Mouse (Mus musculus): ENCODE results near the gene Itgav. TPM values are rescaled to one million over a fixed set of nuclear protein-coding genes. Genes with fewer than 3 reads are reported as not detected.

Itgav gene
- polyA plus RNA-seq, 1 experiment = 0.03 TPM

DNA sequence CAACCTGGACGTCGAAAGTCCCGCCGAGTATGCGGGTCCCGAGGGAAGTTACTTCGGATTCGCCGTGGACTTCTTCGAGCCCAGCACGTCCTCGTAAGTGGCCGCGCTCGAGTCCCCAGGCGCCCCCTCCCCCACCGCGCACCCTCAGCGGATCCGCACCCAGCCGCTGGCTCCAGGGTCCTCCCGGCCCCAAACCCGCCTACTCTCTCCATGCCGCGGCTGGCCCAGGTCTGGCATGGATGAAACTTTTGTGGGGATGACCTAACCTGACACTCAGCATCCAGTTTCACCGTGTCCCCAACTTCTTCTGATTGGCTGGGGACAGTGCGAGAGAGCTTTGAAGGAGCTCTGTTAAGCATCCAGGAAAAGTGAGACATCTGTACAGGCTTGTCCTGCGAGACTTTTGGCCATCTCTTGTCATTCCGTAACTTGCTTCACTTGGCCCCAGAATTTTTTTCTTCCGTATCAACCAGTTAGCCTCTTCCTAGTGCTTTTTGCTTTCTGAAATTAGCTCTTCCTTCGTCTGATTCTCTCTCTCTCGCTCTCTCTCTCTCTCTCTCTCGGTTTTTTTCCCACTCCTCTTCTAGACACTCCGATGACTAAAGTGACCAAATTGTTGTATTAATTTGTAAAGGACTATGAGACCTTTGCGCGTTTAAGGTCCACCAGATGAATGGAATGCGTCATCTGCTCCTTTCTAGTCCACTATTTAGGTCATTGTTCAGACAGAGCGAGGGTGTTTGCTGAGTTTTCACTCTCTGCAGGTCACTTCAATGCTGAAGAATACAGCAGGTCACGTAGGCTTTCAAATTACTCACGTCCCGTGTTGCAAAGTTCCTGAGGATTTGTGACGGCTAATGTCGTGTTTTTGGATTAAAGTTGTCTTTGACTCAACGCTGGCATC lies 882 bp downstream of the Itgav start:
- Histone ChIP-seq H3K4me1 (ENCODE audit: control insufficient read depth) (peaks cover 5% of the 10 kb centered on the region), H3K4me3 (replicated peaks) (peak overlapping the region; percentile 62), H3K9me3 (ENCODE audit: control insufficient read depth, low read length) (no peaks in the 10 kb centered on the region), H3K36me3 (ENCODE audit: control insufficient read depth) (no peaks in the 10 kb centered on the region), H3K27me3 (ENCODE audit: control insufficient read depth) (peaks cover 29% of the 10 kb centered on the region)
- TF ChIP-seq GATA1 (IDR thresholded peaks at IDR 0.05; ENCODE audit: low read length) (no peak), TAL1 (IDR thresholded peaks at IDR 0.05; ENCODE audit: low read length) (no peak)

DNA sequence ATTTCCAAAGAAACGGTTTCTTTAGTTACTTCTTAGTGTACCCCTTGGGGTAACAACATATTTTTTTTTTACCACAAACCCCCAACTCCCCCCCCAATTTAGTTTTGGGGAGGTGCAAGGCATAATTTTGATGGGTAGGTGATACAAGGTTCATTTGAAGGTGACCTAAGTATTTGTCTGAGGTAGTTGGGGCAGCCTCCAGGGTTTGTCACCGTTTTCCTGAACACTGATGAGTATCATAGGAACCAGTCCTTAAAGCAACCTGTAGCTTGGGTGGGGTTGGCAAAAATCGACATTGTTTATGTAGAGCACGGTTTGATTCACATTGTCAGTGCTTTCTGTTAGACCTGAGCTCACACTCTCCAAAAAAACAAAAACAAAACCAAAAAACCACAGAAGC lies 1.6 kb downstream of the Itgav start:
- TF ChIP-seq GATA1 (IDR thresholded peaks at IDR 0.05; ENCODE audit: low read length) = no peak
- TF ChIP-seq TAL1 (IDR thresholded peaks at IDR 0.05; ENCODE audit: low read length) = no peak
- no peaks in the 10 kb centered on the region for H3K9me3 ChIP-seq (ENCODE audit: control insufficient read depth, low read length)
- peaks cover 29% of the 10 kb centered on the region for H3K27me3 ChIP-seq (ENCODE audit: control insufficient read depth)
- peaks cover 5% of the 10 kb centered on the region for H3K4me1 ChIP-seq (ENCODE audit: control insufficient read depth)
- H3K36me3 ChIP-seq (ENCODE audit: control insufficient read depth) = no peaks in the 10 kb centered on the region
- H3K4me3 ChIP-seq (replicated peaks) = no peak overlapping the region

DNA sequence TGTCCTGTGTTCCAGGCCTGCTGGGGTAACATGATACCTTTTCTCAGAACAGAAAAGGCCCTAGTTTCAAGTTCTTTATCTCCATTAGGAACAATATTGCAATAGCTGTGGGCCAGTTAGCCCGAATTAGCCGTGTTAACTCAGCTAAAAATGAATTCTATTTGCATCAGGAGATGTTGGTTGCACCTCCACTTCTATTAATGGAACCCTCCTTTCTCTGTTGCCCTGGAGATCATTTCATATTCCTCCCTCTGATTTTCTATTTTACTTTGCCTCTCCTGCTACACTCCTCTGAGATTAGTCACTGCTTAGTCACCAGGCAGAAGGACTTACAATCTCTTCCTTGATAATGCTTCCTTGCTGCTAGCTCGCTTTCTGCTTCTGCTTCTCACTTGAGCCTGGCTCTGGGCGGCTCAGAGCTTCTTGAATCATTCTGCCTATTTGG lies 4.1 kb downstream of the Itgav start:
- Histone ChIP-seq H3K4me3 (replicated peaks) (no peak overlapping the region), H3K4me1 (ENCODE audit: control insufficient read depth) (peaks cover 5% of the 10 kb centered on the region), H3K36me3 (ENCODE audit: control insufficient read depth) (no peaks in the 10 kb centered on the region), H3K27me3 (ENCODE audit: control insufficient read depth) (peaks cover 28% of the 10 kb centered on the region), H3K9me3 (ENCODE audit: control insufficient read depth, low read length) (no peaks in the 10 kb centered on the region)
- TF ChIP-seq TAL1 (IDR thresholded peaks at IDR 0.05; ENCODE audit: low read length) (no peak), GATA1 (IDR thresholded peaks at IDR 0.05; ENCODE audit: low read length) (no peak)

DNA sequence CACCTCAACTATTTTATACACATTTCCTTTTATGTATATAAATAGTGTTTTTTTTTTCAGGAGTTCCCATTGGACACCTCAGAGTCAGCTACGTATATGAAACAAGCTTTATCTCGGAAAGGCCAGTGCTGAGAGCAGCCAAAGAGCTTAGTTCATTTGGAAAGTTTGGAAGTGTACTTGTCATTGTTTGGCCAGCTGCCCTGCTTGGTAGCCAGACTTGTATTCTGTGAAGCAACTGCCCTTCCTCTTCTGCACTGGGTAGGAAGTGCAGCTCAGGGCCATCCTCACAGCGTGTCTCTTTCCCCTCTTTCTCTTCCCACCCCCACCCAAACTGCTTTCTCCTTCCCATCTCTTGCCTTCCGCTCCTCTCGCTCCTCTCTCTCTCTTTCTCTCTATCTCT lies 5.1 kb downstream of the Itgav start:
- TF ChIP-seq GATA1 (IDR thresholded peaks at IDR 0.05; ENCODE audit: low read length) (no peak), TAL1 (IDR thresholded peaks at IDR 0.05; ENCODE audit: low read length) (no peak)
- Histone ChIP-seq H3K9me3 (ENCODE audit: control insufficient read depth, low read length) (no peaks in the 10 kb centered on the region), H3K27me3 (ENCODE audit: control insufficient read depth) (peaks cover 17% of the 10 kb centered on the region), H3K4me1 (ENCODE audit: control insufficient read depth) (peaks cover 7% of the 10 kb centered on the region), H3K36me3 (ENCODE audit: control insufficient read depth) (no peaks in the 10 kb centered on the region), H3K4me3 (replicated peaks) (no peak overlapping the region)

DNA sequence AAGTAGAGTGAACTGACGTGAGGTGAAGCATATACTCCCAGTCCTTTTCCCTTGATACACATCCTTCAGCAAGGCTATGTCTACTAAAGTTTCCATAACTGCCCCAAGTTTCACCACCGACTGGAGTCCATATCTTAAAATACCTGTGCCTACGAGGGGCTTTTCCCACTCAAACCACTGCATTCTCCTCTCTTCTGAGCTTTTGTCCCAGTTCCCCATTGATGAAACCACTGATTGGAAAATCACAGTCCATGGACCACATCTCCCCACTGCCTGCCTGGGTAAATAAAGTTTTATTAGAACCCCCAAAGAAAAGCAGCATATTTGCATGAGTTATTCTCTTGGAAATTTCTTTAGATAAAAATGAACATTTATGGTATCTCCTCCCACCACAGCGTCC lies 8.7 kb downstream of the Itgav start:
- H3K4me1 ChIP-seq (ENCODE audit: control insufficient read depth) = peaks cover 3% of the 10 kb centered on the region; the same call in 1 of the 2 replicates
- H3K9me3 ChIP-seq (ENCODE audit: control insufficient read depth, low read length) = no peaks in the 10 kb centered on the region
- no peaks in the 10 kb centered on the region for H3K27me3 ChIP-seq (ENCODE audit: control insufficient read depth)
- no peak overlapping the region for H3K4me3 ChIP-seq (replicated peaks)
- no peak for TF ChIP-seq TAL1 (IDR thresholded peaks at IDR 0.05; ENCODE audit: low read length)
- no peak for TF ChIP-seq GATA1 (IDR thresholded peaks at IDR 0.05; ENCODE audit: low read length)
- peaks cover 2% of the 10 kb centered on the region; the same call in 1 of the 2 replicates for H3K36me3 ChIP-seq (ENCODE audit: control insufficient read depth)

DNA sequence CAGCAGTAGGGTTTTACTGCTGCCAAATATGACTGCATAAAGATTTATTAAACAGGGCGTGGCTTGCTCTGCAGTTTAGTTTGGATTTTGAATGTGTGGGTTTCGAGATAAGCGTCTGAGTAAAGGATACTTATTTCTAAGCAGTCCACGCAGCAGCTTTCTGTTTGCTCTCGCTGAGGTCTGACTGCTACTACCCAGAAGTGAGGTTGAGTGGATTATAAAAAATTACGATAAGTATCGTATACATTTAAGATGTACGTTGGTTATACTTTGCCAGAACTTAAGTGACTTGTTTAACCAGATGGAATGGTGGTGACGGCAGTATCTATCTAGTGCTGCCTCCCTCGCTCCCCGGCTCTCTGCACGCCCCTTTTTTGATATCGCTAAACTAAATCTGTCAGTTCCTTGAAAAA lies 9.8 kb downstream of the Itgav start:
- Histone ChIP-seq H3K4me3 (replicated peaks) (no peak overlapping the region), H3K4me1 (ENCODE audit: control insufficient read depth) (peaks cover 3% of the 10 kb centered on the region; the same call in 1 of the 2 replicates), H3K27me3 (ENCODE audit: control insufficient read depth) (no peaks in the 10 kb centered on the region), H3K36me3 (ENCODE audit: control insufficient read depth) (peaks cover 2% of the 10 kb centered on the region; the same call in 1 of the 2 replicates), H3K9me3 (ENCODE audit: control insufficient read depth, low read length) (no peaks in the 10 kb centered on the region)
- TF ChIP-seq GATA1 (IDR thresholded peaks at IDR 0.05; ENCODE audit: low read length) (no peak), TAL1 (IDR thresholded peaks at IDR 0.05; ENCODE audit: low read length) (no peak)

DNA sequence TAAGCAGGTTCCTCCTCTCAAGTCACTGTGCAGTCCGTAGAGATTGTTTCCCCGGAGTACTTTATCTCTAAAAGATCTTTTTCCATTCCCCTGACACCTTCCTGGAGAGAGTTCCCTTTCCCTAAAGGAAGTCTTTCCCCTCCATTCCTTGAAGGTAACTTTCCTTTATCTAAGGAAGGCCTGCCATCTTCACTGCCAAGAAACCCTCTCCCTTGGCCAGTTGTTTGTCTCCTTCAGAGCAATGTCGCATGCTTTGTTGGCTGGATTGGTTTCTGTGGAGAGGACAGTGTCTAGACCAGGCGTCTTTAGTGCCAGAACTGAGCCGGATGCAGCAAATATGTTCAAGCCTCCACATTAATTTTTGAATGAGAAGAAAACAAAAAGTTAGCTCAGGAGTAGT lies 11.1 kb downstream of the Itgav start:
- Histone ChIP-seq H3K4me1 (ENCODE audit: control insufficient read depth) (peaks cover 3% of the 10 kb centered on the region; the same call in 1 of the 2 replicates), H3K27me3 (ENCODE audit: control insufficient read depth) (no peaks in the 10 kb centered on the region), H3K9me3 (ENCODE audit: control insufficient read depth, low read length) (no peaks in the 10 kb centered on the region), H3K36me3 (ENCODE audit: control insufficient read depth) (peaks cover 2% of the 10 kb centered on the region; the same call in 1 of the 2 replicates), H3K4me3 (replicated peaks) (no peak overlapping the region)
- TF ChIP-seq GATA1 (IDR thresholded peaks at IDR 0.05; ENCODE audit: low read length) (no peak), TAL1 (IDR thresholded peaks at IDR 0.05; ENCODE audit: low read length) (no peak)

DNA sequence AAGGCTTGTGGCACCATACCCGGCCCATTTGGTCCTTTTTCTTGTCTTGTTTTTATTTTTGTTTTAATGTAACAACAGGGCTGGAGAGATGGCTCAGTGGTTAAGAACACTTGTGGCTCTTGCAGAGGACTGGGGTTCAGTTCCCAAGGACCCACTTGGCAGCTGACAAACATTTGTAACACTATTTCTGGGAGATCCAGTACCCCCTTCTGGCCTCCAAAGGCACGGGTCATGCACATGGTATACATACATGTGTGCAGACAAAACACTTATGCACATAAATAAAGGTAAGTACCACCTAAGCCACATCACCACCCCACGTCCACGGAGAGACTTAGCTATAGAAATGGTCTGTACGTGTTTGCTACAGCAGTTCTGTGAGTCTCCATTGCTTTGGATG lies 12.6 kb downstream of the Itgav start:
- Histone ChIP-seq H3K36me3 (ENCODE audit: control insufficient read depth) (peaks cover 2% of the 10 kb centered on the region; the same call in 1 of the 2 replicates), H3K9me3 (ENCODE audit: control insufficient read depth, low read length) (no peaks in the 10 kb centered on the region), H3K4me1 (ENCODE audit: control insufficient read depth) (peaks cover 3% of the 10 kb centered on the region; the same call in 1 of the 2 replicates), H3K27me3 (ENCODE audit: control insufficient read depth) (no peaks in the 10 kb centered on the region), H3K4me3 (replicated peaks) (no peak overlapping the region)
- no peak for TF ChIP-seq GATA1 (IDR thresholded peaks at IDR 0.05; ENCODE audit: low read length)
- no peak for TF ChIP-seq TAL1 (IDR thresholded peaks at IDR 0.05; ENCODE audit: low read length)

DNA sequence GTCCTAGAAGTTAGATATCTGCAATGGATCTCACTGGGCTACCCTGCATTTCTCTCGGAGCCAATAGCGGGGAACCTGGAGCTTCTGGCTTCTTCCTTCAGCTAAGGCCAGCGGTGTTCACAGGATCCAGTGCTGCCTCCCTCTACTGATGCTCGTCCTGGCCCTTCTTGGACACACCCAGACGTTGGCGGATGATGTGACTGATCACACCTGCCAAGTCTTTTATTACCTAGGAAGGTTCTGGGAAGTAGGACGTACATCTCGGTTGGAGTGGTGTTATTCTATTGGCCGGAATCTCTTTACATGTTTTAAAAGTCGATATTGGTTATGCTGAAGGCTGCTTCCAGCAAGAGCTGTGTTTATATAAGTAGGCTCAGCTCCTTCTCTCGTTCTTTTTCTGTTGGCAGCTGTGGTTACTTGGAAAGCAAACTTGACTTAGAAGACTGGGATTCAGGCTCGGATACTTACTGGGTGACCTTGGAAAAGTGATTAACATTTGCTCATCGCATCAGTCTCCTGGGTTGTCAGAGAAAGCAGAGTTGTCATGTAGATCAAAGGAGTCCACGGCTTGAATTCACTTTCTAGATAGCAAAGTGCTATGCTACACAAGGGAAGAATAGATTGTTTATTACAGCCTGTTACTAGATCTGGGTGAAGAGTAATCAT lies 14.5 kb downstream of the Itgav start:
- Histone ChIP-seq H3K4me3 (replicated peaks) (no peak overlapping the region), H3K4me1 (ENCODE audit: control insufficient read depth) (peaks cover 3% of the 10 kb centered on the region; the same call in 1 of the 2 replicates), H3K9me3 (ENCODE audit: control insufficient read depth, low read length) (no peaks in the 10 kb centered on the region)

More for the DNA sequence above, 14.5 kb downstream of the Itgav start:
- H3K36me3 ChIP-seq (ENCODE audit: control insufficient read depth) = peaks cover 2% of the 10 kb centered on the region; the same call in 1 of the 2 replicates
- TF ChIP-seq TAL1 (IDR thresholded peaks at IDR 0.05; ENCODE audit: low read length) (no peak), GATA1 (IDR thresholded peaks at IDR 0.05; ENCODE audit: low read length) (no peak)
- H3K27me3 ChIP-seq (ENCODE audit: control insufficient read depth) = no peaks in the 10 kb centered on the region
